Mouse (Mus musculus): Measurements from ENCODE around the gene Olfr311.

GRCm38 (mm10) chr11:58847636-58848035 is 8.6 kb downstream of the Olfr311 start:
- no peak for TF ChIP-seq POLR2A (IDR thresholded peaks at IDR 0.05; ENCODE audit: borderline replicate concordance, control insufficient read depth, low read depth, low read length)
- no peak for TF ChIP-seq CTCF (IDR thresholded peaks at IDR 0.05; ENCODE audit: control insufficient read depth, insufficient read depth, low read length)
